Mouse (Mus musculus): ENCODE results near the gene Stx5a.

Gene Stx5a

DNA sequence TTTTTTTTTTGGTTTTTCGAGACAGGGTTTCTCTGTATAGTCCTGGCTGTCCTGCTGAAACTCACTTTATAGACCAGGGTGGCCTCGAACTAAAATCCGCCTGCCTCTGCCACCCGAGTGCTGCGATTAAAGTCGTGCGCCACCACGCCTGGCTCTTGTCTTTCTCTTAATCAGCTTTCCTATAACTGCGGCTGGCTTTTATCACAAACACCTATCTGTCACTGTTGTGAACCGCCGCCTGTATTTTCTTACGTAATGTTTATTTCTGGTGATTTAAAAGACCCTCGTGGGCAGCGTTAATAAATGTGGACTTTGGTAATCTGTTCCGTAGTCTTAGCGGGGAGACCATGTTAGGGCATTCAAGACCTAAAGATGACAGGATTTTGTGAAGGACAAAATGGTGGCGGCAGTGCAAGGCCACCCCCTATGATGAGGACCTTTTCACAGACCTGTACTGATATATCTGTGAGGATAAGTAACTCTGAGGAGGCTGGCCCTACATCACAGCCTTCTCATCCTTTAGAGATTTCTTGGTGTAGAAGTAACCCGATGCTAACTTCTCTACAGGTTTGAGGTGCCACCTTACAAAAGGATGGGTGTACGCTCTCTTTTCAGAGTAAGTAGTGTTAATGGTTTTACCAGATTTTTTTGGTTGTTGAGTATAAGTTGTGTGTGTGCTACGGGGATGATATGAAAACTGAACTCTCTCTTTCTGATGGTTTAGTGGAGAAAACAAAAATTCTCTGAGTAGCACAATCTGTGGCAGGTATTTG, 17.5 kb upstream of the Stx5a start:
- POLR2A ChIA-PET: interaction anchor here (0.6 to 31.6 kb wide), 228 partner anchors 2 to 1893 kb away, joined by 3 to 1732 read pairs (median 6); partner anchors contain the start of genes 1700092M07Rik (in 3 of the 4), Eef1g (in 3 of the 4), Ganab (in 3 of the 4) and Gng3 (in 3 of the 4)
- CTCF ChIA-PET: interaction anchor here in 3 of 4 experiments (0.8 to 2.7 kb wide), 8 partner anchors 10 to 243 kb away, joined by 3 to 39 read pairs (median 4); partner anchors contain the start of genes Eef1g (in 1 of the 3) and Stx5a (in 1 of the 3)

DNA sequence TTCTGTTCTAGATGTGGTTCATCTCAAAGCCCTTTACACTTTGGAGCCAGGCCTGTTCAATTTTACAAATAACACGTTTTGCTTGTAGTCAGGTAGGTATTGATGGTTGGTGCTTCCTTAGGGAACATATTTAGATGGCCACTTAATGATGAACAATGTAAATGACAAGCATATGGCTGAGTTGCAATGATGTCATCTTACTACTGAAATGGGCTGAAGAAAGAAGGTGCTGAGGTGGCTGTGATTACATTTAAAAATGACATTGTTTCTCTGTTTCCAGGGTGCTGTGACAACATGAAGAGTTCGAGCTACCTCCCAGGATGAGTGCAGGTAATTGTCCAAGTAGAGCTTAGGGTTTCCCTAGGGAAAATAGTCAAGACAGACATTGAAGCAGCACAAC, 16.8 kb upstream of the Stx5a start:
- ChIA-PET POLR2A (interaction anchor here (0.7 to 31.6 kb wide), 37 partner anchors 3 to 1666 kb away, joined by 3 to 1732 read pairs (median 13); partner anchors contain the start of genes Nxf1 (in 4 of the 4), 1700092M07Rik (in 3 of the 4), Stx5a (in 3 of the 4) and 1810009A15Rik (in 2 of the 4)), CTCF (no interaction called here)

DNA sequence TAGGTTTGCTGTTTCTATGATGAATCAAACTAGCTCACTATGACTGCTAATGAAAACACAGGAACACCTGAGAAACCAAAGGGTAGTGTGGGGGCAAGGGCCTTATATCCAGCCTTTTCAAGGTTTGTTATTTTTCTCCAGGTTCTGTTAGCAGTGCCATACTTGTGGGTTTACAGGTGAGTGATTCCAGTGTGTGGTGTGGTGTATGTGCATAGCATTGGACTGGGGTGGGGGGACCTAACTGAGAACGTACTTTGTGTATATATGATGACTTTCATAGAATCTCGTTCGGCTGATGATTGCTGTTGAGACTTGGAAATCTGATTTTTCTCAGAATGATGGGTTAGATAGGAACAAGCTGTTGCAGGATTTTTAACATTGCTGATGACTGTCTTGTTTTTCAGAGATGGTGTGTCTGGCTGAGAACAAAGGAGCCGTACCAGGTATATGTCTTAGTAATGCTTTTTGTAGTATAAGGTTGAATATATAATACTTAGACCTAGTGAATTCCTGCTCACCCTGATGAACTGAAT, 16.1 kb upstream of the Stx5a start:
- CTCF ChIA-PET: no interaction called here
- POLR2A ChIA-PET: interaction anchor here (0.5 to 31.6 kb wide), 60 partner anchors 3 to 1356 kb away, joined by 3 to 1732 read pairs (median 9); partner anchors contain the start of genes 1700092M07Rik (in 4 of the 4), Nxf1 (in 4 of the 4), Stx5a (in 4 of the 4) and 1810009A15Rik (in 3 of the 4)

DNA sequence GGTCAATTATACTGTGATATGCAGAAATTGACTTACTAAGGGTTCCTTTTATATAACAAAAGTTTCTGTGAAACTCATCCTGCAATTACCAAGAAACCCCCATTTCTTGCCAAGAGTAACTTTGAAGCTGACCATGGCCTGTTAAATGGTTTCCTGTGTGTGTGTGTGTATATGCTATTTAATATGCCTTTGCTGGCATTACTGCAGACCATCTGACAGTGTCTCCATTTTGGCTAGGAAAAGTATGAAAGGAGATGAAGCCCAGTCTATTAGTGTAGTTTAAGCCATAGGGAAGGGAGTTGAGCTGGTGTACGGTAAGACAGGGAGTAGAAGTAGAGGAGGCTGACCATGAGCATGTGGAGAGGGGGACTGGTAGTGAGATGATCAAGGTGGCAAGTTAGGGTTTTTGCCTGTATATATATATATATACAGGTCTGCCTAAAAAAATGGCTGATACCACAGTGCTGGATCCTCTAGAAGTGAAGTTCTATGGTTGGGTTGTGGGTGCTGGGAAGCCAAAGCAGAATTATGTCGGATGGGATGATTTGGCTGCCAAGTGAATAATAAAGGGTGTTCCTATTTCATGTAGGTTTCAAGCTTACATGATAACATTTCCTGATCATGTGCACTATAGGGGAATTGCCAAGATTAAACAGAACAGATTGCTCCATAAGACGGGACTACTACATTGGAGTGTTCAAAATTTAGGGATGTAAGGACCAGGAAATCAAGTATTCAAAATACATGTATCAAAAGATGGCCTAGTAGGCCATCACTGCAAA, 14.4 kb upstream of the Stx5a start:
- CTCF ChIA-PET: interaction anchor here in 1 of 4 experiments (0.7 to 2.6 kb wide), 2 partner anchors 9 kb away, joined by 3 to 21 read pairs; no protein-coding TSS in a partner anchor
- POLR2A ChIA-PET: interaction anchor here (0.6 to 31.6 kb wide), 65 partner anchors 5 to 1219 kb away, joined by 3 to 1732 read pairs (median 9); partner anchors contain the start of genes 1700092M07Rik (in 4 of the 4), Stx5a (in 4 of the 4), Taf6l (in 4 of the 4) and 1810009A15Rik (in 3 of the 4)

DNA sequence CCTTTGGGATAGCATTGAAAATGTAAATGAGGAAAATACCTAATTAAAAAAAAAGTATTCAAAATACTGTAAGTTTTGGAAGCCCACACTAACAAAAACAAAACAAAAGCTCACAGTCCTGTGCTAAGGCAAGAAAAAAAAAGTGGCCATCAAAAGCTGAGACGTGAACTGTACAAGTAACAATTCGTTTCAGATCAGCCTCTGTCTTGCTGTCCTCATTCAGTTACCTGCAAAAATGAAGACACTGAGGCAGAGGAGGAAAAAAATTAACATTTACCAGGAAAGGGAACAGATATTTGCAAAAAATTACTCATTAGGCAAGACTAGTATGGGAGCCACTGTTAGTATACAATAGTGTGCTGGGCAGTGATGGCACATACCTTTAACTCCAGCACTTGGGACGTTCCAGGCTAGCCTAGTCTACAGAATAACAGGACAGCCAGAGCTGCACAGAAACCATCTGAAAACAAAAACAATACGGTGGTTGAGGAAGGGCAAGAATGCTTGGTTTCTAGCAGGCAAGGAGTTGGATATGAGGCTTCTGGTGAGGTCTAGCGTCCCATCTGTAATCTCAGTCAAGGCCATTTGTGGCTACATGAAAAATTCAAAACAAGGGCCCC, 13.6 kb upstream of the Stx5a start:
- CTCF ChIA-PET: interaction anchor here in 1 of 4 experiments (1.2 to 2.6 kb wide), 2 partner anchors 9 to 11 kb away, joined by 4 to 21 read pairs; no protein-coding TSS in a partner anchor

DNA sequence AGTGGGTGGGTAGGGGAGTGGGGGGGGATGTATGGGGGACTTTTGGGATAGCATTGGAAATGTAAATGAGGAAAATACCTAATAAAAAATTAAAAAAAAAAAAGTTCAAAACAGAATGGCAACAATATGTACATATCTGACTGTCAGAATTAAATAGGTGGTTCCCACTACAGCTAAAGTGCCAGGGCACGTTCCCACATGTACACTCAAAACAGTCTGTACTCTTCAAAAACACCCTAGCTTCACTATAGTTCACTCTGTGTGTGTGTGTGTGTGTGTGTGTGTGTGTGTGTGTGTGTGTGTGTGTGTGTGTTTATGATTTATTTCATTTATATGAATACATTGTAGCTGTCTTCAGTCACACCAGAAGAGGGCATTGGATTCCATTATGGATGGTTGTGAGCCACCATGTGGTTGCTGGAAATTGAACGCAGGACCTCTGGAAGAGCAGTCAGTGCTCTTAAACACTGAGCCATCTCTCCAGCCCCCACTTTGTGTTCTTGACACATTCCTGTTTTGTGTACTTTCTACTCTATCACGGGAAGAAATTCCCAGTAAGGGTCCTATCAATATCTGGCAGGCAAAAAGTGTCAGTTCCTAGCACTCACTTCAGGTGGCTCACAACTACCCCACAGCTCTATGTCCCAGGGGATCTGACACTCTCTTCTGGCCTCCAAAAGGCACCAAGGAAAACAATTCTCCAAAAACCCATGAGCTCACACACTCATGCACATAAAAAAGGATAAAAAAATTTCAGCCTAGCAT, 12.7 kb upstream of the Stx5a start:
- CTCF ChIA-PET: interaction anchor here in 1 of 4 experiments (0.7 to 2.6 kb wide), 4 partner anchors 10 to 45 kb away, joined by 3 to 21 read pairs (median 4); no protein-coding TSS in a partner anchor
- POLR2A ChIA-PET: interaction anchor here (0.6 to 31.6 kb wide), 87 partner anchors 5 to 1402 kb away, joined by 3 to 1732 read pairs (median 5); partner anchors contain the start of genes 1700092M07Rik (in 4 of the 4), Stx5a (in 4 of the 4), Taf6l (in 4 of the 4) and Nxf1 (in 3 of the 4)

More for the DNA sequence above, 13.6 kb upstream of the Stx5a start:
- POLR2A ChIA-PET: interaction anchor here (0.6 to 31.6 kb wide), 81 partner anchors 6 to 1401 kb away, joined by 3 to 1732 read pairs (median 5); partner anchors contain the start of genes 1700092M07Rik (in 4 of the 4), Stx5a (in 4 of the 4), Taf6l (in 4 of the 4) and Tmem179b (in 4 of the 4)

DNA sequence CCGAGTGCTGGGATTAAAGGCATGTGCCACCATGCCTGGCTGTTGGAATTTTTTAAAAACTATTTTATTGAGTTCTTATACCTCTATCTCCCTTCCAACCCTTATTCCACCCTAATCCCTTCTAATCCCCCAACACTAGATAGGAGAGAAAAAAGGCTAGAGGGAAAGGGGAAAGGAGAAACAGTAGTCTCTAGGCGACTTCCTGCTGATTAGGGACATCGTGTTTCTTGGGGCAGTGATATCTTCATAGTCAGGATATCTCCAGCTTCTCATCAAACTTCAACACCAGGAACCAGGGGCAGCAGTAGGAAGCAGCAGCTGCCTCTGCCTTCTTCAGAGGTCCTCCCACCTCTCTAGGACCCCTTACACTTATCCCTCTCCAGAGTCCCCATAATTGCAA, 6.9 kb upstream of the Stx5a start:
- ChIA-PET POLR2A (interaction anchor here in 3 of 4 experiments (0.5 to 31.6 kb wide), 9 partner anchors 11 to 39 kb away, joined by 3 to 1732 read pairs (median 5); partner anchors contain the start of genes Slc3a2 (in 3 of the 3), Nxf1 (in 2 of the 3) and Tmem179b (in 1 of the 3)), CTCF (interaction anchor here in 1 of 4 experiments (0.9 kb wide), 1 partner anchor 11 kb away, joined by 4 read pairs; the partner anchor contains the start of gene Slc3a2)

DNA sequence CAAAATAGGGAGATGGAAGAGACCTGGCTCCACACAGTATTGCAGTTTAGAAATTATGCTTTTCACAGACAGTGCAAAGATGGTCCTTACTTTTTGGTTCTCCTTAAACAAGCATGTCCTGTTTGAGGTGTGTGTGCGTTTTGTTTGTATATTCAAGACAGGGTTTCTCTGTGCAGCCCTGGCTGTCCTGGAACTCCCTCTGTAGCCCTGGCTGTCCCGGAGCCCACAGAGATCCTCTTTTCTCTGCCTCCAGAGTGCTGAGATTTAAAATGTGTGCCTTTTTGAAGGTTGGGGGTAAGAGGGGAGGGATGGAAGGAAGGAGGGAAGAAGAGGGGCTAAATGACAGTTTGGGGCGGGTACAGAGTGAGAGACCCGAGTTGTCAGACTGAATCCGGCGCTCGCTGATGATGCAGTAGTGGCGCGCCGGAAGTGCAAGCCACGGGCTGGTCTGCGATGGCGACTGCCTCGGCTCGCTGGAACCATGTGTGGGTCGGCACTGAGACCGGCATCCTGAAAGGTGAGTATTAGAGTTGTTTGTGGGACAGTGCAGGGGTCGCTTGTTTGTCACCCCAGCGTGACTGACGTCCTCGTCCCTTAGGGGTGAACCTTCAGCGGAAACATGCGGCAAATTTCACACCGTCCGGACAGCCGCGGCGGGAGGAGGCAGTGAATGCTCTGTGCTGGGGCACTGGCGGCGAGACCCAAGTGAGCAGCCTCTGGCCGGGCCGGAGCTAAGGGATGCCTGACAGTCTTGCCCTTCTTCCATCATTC, 5.6 kb upstream of the Stx5a start, which contains the start of gene Wdr74:
Wdr74 (plus strand) TSS at position 439 of the 771 bp plus-strand sequence.
- POLR2A ChIA-PET: interaction anchor here in 3 of 4 experiments (0.6 to 31.6 kb wide), 17 partner anchors 8 to 1417 kb away, joined by 3 to 1732 read pairs (median 5); partner anchors contain the start of genes Slc3a2 (in 3 of the 3), Nxf1 (in 2 of the 3), Hnrnpul2 (in 1 of the 3) and Taf6l (in 1 of the 3)
- CTCF ChIA-PET: no interaction called here

DNA sequence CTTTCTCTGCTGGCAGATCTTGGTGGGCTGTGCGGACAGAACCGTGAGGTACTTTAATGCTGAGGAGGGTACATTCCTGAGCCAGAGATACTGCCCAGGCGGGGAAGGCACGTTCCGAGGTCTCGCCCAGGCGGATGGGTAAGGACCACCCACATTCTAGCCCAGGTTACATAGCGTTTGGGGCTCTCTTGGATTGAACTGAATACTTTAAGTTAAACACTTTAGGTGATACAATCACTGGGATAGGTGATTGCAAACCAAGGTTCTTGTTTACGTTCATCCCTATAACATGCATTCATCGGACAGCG, 5.1 kb upstream of the Stx5a start:
- CTCF ChIA-PET: no interaction called here
- POLR2A ChIA-PET: interaction anchor here in 3 of 4 experiments (0.6 to 31.6 kb wide), 25 partner anchors 8 to 1418 kb away, joined by 3 to 1732 read pairs (median 7); partner anchors contain the start of genes Nxf1 (in 3 of the 3), Slc3a2 (in 3 of the 3), Hnrnpul2 (in 2 of the 3) and Taf6l (in 2 of the 3)

DNA sequence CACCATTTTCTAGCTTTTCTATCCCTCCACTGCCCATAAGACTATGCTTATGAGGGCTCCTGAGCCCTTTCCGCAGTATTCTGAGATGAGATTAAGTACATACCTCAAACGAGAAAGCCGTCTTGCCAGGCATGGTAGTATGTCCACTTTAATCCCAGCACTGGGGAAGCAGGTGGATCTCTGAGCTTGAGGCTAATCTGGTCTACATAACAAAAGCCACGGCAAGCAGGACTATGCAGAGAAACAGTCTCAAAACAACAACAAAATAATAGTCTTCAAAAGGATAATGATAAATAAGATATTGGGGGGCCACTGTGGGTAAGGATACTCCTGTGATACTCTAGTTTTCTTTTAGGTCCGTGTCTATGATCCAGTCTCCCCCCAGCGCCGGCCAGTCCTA, 2.3 kb upstream of the Stx5a start:
- CTCF ChIA-PET: no interaction called here

DNA sequence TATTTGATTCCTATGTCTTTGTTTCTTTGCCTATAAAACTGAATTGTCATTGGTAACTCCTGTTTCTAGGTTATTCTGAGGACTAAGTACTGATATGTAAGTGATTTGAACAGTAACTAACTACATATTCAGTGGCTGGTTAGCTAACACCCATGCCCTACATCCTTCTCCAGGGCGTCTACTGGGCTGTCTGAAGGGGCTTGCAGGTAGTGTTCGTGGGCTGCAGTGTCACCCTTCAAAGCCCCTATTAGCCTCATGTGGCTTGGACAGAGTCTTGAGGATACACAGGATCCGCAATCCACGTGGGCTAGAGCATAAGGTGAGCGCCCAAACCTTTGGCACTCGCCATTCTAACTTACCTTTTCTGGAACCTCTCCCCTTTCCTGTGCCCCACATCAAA, 1.6 kb upstream of the Stx5a start:
- ChIA-PET POLR2A (interaction anchor here (0.7 to 31.6 kb wide), 34 partner anchors 11 to 328 kb away, joined by 3 to 1732 read pairs (median 10); partner anchors contain the start of genes Nxf1 (in 3 of the 4), Slc3a2 (in 3 of the 4), Hnrnpul2 (in 2 of the 4) and Taf6l (in 2 of the 4)), CTCF (interaction anchor here in 2 of 4 experiments (0.9 to 1.7 kb wide), 2 partner anchors 21 to 22 kb away, joined by 5 to 17 read pairs; no protein-coding TSS in a partner anchor)

More for the DNA sequence above, 2.3 kb upstream of the Stx5a start:
- POLR2A ChIA-PET: interaction anchor here (0.7 to 31.6 kb wide), 34 partner anchors 8 to 228 kb away, joined by 3 to 1732 read pairs (median 8); partner anchors contain the start of genes Nxf1 (in 3 of the 4), Slc3a2 (in 3 of the 4), 1810009A15Rik (in 2 of the 4) and Gm49416 (in 2 of the 4)

DNA sequence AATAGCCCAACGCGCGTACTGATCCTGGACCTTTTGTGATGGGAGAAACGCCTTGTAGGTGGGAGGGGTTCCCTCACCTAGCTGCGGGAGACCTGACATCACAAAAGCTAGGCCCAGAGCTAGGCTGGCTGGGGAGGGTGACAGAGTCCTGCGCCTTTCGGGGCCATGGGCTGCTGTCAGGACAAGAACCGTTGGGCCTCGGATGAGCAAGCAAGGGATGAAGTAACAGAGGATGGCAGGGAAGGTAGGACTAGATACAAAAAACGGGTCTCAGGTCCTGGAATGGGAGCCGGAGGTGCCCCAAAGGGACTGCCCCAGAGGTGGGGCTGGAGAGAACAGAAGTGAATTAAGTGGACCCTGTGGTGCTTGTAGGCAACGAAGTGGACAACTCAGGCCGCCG, 610 bp upstream of the Stx5a start, which contains the start of gene 1700092M07Rik:
1700092M07Rik (plus strand) TSS at position 116 of the 400 bp plus-strand sequence.
- POLR2A ChIA-PET: interaction anchor here (0.6 to 31.6 kb wide), 62 partner anchors 10 to 327 kb away, joined by 3 to 1732 read pairs (median 6); partner anchors contain the start of genes 1810009A15Rik (in 3 of the 4), Gm49416 (in 3 of the 4), Nxf1 (in 3 of the 4) and Slc3a2 (in 3 of the 4)
- CTCF ChIA-PET: interaction anchor here in 3 of 4 experiments (0.7 to 1.7 kb wide), 5 partner anchors 18 to 59 kb away, joined by 3 to 17 read pairs (median 4); partner anchors contain the start of gene Slc3a2 (in 1 of the 3)

DNA sequence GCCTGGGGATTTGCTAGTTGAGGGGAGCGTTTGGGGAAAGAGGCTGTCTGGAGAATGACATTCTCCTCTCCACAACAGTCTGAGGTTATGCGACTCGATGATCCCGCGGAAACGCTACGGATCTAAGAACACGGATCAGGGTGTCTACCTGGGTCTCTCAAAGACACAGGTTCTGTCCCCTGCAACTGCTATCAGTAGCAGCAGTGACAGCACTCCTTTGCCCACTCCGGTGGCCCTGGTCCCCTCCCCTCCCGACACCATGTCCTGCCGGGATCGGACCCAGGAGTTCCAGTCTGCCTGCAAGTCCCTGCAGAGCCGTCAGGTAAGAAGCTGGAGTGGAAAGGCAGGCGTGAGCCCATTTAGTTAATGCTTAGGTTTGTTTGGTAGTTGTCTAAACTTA, 963 bp downstream of the Stx5a start:
- ChIA-PET CTCF (no interaction called here), POLR2A (interaction anchor here (0.5 to 31.6 kb wide), 36 partner anchors 9 to 247 kb away, joined by 3 to 1732 read pairs (median 10); partner anchors contain the start of genes 1810009A15Rik (in 3 of the 4), Gm49416 (in 3 of the 4), Slc3a2 (in 3 of the 4) and Taf6l (in 3 of the 4))

DNA sequence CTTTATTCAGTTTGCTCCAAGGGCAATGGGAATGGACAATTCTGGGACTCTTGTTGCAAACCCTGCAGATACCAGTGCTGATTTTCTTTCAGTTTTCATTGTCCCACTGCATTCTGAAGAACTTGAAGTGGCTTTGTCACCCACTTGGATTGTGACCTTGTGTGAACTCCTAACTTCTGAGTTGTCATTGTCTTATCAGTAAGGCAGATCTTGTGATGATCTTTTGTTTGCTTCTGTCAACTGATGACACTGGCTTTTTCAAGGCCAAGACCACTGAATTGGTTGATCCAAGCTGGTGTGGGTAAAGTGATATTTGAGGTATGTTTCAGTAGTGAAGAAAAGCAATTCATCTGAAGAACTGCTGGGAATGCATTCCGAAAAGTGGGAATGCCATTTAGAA, 4.2 kb downstream of the Stx5a start:
- CTCF ChIA-PET: interaction anchor here in 1 of 4 experiments (1.5 kb wide), 1 partner anchor 11 kb away, joined by 3 read pairs; the partner anchor contains the start of gene Nxf1
- POLR2A ChIA-PET: interaction anchor here in 3 of 4 experiments (0.6 to 31.6 kb wide), 8 partner anchors 11 to 26 kb away, joined by 3 to 1732 read pairs (median 38); partner anchors contain the start of genes Nxf1 (in 3 of the 3), Slc3a2 (in 3 of the 3), Tmem179b (in 1 of the 3) and Tmem223 (in 1 of the 3)

All from embryonic stem cell, embryonic (primary cell).